Mouse (Mus musculus): ENCODE data around the gene Neu2. TPM values are rescaled to one million over a fixed set of nuclear protein-coding genes. Genes with fewer than 3 reads are reported as not detected.
"Not testable (repeated sequence)": the region's sequence is repeated elsewhere in the genome, so short reads cannot be mapped to it uniquely, and the experiment has no call there.

Gene Neu2
- not detected for polyA plus RNA-seq (2017; shearing (Covaris generic))

DNA sequence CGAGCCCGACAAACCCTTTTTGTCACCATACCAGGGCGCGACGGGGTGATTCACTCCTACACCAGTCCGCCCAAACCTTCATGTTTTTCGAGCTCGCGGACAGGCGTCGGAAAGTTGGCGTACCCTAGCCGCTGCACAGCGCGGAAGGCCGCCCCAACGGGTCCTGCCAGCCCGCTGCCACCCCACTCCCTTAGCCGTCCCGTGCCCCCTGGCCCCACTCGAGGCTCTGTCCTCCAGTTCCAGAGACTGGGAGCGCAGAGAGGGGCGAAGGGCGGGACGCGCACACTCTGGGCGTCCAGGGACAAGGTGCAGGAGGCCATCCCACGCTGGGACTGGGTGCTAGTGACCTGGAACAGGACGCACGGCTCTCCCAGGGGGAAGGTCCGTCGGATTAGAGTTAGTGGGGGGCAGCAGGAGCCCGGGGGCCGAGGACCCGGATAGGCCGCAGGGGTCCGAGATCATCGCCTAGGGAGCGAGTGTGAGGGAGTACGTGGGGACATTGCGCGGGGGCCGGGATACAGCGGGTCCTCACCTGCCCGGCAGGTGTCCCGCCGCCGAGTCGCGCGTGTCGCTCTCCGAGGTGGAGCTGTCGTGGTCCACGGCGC, at the start of gene Neu2:
Gene Neu2 (plus strand): TSS at position 329 of the 605 bp plus-strand sequence.
- no peak for ATAC-seq

GRCm38 (mm10) chr1:87467469-87467868, 42.2 kb upstream of the Neu2 start:
- no peak for ATAC-seq

DNA sequence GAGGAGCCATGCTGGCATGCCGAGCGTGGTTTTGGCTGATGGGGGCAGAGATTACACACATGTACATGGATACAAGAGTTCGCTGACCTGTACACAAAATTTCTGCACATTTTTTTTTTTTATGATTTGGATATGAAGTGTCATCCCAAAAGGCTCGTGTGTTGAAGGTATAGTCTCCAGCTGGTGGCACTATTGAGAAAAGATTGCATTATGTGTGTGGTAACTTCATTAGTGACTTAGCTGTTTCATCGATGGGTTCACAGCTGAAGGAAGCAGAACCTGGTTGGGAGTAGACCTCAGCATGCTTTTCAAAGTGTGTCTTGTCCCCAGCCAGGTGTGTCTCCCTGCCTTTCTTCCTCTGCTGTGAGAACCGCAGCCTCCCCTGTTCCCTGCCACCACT, 41.4 kb upstream of the Neu2 start:
- ATAC-seq = no peak

DNA sequence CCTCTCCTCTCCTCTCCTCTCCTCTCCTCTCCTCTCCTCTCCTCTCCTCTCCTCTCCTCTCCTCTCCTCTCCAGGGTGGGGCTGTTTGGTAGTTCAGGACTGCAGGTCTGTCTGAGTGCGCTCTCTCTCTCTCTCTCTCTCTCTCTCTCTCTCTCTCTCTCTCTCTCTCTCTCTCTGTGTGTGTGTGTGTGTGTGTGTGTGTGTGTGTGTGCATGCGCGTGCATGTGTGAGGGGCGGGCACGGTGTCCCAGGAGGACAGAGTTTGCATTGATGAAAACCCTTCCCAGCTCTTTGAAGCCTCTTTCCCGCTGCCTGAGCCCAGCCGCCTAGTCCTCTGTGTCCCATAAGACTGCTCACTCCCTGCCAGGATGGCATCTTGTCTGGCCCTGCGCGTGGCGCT, 39.7 kb upstream of the Neu2 start, which contains the start of gene Snorc:
Gene Snorc (plus strand): TSS at position 301 of the 400 bp plus-strand sequence.
- not testable (repeated sequence) for ATAC-seq

GRCm38 (mm10) chr1:87471914-87472313, 37.8 kb upstream of the Neu2 start:
- no peak for ATAC-seq

DNA sequence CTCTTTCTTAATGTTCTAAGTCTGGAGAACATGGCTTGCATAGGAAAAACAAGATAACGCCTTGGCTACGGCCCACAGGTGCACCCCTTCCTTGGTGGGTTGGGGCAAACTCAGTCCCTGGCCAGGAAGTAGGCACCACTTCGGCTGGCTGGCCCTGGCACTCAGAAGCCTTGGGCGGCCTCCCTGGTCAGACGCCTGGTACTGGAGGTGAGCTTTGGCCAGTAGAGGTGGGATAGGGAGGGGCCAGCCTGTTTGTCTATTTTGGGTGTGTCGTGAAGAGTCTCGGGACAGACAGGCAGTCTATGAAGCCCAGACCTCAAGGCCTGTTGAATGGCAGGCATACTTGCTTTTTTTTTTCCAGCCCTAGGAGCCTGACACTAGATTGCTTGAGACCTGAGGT, 37.1 kb upstream of the Neu2 start:
- no peak for ATAC-seq

DNA sequence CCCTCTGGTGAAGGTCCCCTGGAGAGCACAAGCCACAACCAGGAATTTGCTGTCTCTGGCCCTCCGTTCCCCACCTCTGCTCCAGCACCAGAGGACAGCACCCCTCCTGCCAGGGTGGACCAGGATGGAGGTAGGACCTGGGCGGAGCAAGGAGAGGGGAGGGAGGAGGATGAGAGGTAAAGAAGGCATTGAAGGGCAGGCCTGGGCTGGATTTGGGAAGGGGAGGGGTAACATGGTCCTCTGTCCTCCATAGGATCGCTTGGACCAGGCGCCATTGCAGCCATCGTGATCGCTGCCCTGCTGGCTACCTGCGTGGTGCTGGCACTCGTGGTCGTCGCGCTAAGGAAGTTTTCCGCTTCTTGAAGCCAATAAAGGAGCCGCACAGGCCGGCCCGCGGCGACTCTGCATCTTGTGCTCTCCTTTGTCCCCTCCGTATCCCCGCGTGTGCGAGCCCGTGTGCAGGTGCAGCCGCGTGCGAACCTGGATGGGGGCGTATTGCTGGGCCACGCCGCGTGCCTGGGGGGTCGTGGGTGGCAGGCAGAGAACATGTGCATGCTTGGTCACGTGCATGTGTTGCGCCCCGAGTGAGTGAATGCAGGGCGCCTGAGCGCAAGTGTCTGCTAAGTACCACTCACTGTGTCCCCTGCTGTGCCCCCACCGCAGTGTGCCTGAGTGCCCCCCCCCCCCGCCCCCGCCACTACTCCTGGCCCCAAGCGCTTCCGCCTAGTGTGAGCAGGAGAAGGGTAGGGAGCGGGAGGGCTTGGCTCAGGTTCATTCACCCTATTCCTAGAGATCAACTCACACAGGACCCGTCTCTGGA, 34.4 kb upstream of the Neu2 start:
- ATAC-seq = no peak

- ATAC-seq = no peak
Observed at GRCm38 (mm10) chr1:87482546-87482945, 27.1 kb upstream of the Neu2 start.

DNA sequence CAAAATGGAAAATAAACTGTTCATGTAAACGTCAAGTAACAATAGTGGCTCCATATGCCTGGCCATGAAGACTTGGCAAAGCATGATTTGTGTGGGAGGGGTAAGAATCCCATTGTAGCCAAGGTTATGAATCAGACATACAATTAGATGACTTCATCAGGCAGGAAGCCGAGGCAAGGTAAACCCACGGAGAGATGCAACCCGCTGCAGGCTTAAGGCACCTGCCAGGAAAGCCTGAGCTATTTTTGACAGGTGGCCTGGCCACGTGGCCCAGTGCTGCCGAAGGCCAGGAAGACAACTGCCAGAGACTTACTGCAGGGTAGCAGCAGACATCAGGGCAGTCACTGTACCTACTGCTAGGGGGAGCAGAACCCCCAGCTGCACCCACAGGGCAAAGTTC, 23.3 kb upstream of the Neu2 start:
- no peak for ATAC-seq

GRCm38 (mm10) chr1:87492285-87492684, 17.4 kb upstream of the Neu2 start:
- ATAC-seq = no peak

- ATAC-seq = no peak
Observed at GRCm38 (mm10) chr1:87493542-87493941, 16.1 kb upstream of the Neu2 start.

DNA sequence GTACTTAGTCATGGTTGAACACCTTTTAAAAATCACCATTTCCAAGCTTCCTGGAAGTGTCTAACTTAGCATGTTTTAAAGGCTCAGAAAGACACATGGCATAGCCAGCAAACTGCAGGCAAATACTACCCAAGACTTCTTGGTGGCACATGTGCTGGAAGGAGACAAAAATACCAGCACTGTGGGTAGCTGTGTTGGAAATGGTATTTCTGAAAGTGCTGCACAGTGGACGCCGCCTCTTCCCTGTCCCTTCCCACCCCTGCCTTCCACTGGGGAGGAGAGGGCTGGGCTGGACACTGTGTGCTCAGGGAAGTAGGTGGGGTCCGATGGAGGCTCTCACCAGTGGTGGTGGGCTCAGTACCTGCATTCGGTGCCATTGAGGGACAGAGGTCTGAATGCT, 4.2 kb upstream of the Neu2 start:
- ATAC-seq = no peak

DNA sequence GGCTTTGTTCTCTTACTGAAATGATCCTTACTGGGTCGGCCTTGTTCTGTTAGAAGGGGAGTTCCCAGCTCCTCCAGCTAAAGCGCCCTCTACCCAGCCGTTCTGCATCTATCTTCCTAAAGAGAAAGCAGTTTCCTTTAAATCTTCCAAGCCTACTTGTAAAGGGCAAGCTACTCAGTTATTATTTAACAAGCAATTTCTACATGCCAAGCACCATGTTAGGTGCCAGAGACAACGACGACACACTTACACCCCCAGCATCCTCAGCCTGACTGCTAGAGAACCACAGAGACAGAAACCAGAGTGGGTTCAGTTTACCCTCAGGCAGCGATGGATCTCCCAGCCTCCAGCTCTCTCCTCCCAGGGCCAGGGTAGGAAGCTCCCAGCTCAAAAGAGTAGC, 1.8 kb upstream of the Neu2 start:
- no peak for ATAC-seq

GRCm38 (mm10) chr1:87508591-87509560, 813 bp upstream of the Neu2 start:
- no peak for ATAC-seq

DNA sequence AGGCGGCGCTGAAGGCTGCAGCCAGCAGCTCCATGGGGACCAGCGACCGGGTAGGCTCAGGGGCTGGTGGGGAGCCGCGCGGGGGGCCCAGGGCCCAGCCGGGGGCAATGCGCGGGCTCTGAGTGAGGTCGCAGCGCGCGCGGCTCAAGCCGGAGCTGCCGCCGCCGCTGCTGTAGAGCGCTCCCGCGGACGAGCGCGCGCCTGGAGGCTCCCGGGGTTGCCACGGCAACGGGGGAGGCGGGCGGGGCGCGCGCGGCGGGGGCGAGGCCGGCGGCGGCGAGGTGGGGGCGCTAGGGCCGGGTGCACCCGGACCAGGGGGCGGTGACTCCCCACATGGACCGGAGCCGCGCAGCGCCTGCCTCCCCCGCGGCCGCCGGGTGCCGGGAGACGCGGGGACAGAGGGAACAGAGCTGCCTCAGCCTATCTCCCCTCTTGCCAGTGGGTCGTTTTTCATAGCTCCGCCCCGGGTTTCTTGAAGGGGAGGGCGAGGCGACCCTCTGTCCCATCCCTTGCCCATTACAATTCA, 540 bp downstream of the Neu2 start:
- peak; percentile 26 for ATAC-seq

DNA sequence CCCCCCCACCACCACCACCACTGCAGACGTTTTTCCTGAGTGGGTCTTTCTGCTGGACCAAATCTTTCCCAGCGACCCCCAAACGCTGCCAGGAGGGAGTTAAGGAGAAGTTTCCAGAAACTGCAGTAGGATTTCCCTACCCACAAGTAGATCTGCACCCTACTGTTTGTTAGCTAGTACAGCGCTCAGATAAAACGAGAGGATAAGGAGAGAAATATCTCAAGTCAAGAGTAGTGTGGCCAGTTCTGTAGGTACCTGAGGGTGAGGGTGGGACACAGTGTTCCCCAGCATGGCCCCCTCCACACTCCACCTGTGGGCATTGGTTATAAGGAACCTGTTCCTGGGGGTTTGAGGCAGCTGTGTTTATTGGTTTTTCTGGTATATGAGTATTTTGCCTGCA, 1.2 kb downstream of the Neu2 start:
- no peak for ATAC-seq

DNA sequence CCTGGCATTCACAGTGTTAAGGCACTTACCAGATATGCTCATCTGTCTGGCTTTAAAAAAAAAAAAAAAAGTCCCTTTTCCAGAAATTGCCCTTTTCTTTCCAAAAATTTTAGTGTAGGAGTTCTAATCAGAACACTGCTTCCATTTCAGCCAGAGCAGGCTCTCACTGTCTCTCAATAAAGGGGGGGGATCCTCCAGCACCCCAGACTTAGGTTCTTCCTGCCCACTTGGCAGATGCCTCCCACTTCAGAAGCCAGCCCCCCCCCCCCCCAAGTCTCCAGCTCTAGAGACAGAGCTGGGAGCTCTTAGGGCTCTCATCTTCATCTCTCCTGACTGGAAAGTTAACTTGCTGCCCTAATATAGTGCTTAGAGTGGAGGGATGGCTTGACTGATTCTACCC, 10.8 kb downstream of the Neu2 start:
- ATAC-seq = no peak

DNA sequence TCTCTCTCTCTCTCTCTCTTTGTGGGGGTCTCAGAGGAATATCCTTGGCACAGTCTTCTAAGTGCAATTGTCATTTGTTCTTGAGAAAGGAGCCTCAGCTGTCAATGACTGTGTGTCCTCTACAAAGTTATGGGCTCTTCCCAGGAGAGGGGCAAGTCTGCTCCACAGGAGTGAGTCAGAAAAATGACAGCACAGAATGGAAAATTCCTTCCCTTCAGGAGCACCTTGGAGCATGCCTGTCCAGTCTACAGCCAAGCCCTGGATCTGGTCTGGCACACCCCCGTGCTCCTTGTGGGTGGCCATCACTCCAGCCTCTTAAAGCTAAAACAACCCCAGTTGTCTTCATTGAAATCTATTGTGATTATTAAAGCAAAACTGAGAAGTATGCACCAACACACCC, 11.8 kb downstream of the Neu2 start:
- ATAC-seq = no peak

DNA sequence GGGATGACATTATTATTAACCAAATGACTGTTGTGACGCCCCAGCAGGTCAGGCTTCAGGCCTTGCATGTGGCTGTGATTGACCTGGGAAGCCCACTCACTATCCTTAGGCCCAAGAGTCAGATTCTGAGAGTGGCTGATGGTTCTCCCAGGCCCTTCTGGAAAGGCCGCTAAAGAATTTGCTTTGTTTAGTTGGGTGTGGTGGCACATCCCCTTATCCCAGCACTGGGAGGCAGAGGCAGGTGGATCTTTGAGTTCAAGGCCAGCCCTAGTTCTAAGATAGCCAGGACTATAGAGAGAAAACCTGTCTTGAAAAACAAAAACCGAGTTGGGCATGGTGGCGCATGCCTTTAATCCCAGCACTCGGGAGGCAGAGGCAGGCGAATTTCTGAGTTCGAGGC, 15.4 kb downstream of the Neu2 start:
- no peak for ATAC-seq

GRCm38 (mm10) chr1:87527191-87527590, 17.5 kb downstream of the Neu2 start:
- ATAC-seq = no peak

- no peak for ATAC-seq
Observed at GRCm38 (mm10) chr1:87532346-87532745, 22.7 kb downstream of the Neu2 start.

GRCm38 (mm10) chr1:87534118-87534517, 24.4 kb downstream of the Neu2 start:
- no peak for ATAC-seq

GRCm38 (mm10) chr1:87537008-87537407, 27.3 kb downstream of the Neu2 start:
- ATAC-seq = no peak

Measured in CD4-positive, CD25-positive, alpha-beta regulatory T cell, adult 4 months (primary cell).